Mouse (Mus musculus): Measurements from ENCODE around the gene Tfb1m.

The Tfb1m gene

DNA sequence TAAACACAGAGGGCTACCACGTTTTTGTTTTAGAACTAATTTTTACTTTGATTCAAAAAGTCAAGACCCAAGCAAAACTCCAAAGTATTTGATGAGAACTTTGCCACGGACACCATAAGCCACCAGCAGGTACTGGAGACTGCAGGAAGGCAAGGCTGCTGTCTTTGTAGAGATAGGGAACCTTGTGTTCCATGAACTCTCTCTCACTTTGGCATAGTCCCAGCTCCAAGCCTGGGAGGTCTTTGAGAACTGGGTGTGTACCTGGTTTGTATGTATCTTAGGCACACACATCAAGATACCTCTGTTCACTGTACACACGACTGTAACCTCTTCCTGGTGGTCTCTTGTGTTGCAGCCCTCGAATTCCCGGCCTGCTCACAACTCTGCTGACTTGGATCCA lies 43.3 kb downstream of the Tfb1m start:
- no peak for DNase-seq (ENCODE audit: low spot score)

DNA sequence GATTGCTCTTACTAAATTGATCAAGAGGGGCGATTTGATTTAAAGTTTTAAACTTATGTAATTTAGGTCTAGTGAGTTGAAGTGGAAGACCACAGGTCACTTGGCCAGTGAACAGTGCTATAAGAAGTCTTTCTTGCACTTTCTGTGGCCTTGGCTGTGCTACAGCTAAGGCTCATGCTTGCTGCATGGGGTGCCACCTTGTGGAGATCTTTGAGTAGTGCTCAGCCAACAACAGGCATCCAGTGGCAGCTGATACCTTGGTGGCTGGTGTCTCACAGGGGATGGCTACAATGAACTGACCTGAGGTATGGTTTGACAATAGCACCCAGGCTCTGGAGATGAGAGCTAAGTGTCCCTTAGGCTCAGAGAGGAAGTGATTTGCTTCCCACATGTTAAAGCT lies 47.7 kb downstream of the Tfb1m start:
- peak; percentile 73 for DNase-seq (ENCODE audit: low spot score)

DNA sequence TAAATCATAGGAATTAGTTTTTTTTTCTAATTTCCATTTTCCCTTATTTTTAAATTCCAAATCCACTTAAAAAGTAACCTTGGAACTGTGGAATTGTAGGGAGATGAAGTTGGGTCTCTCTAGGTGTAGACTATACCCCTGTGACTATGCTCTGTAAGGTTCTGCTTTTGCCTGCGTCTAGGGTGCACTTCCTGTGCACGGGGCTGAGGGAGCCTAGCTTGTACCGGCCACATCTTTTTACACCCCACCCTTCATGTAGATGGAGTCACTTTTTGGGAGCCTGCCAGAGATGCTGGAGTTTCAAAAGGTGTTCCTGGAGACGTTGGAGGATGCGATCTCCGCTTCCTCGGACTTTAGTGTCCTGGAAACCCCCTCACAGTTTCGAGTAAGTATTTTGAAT lies 51.1 kb downstream of the Tfb1m start:
- no peak for DNase-seq (ENCODE audit: low spot score)

DNA sequence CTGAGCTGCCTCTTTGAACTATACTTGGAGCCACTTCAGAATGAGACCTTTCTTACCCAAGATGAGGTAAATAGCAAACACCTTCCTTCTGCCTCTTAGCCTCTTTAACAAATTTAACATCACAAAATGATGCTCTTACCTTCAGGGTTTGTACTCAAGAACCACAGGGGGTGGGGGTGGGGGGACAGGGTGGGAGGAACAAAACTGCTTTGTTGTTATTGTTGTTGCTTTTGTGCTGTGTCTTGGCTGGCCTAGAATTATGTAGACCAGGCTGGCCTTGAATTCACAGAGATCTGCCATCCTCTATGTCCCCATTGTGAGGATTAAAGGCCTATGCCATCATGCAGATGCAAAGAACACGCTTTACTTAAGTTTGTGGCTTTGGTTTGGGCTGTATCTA lies 51.9 kb downstream of the Tfb1m start:
- DNase-seq (ENCODE audit: low spot score) = no peak

DNA sequence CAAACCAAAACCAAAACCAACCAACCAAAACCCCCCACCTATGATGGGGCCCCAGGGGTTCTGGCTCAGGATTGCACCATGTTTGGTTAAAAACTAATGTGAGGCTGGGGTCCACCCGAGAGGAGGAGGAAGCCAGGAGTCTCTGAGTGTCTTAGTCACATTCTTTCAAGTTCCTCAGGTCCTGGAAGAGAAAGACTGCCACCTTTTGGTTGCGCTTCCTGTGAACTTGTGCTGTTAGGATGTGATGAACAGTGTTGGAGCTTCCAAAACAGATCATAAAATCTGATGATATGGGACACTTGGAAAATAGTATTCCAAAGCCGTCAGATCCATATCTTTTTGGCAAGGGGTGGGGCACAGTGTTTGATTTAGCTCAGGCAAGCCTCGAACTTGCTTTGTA lies 56.6 kb downstream of the Tfb1m start:
- DNase-seq (ENCODE audit: low spot score) = no peak

DNA sequence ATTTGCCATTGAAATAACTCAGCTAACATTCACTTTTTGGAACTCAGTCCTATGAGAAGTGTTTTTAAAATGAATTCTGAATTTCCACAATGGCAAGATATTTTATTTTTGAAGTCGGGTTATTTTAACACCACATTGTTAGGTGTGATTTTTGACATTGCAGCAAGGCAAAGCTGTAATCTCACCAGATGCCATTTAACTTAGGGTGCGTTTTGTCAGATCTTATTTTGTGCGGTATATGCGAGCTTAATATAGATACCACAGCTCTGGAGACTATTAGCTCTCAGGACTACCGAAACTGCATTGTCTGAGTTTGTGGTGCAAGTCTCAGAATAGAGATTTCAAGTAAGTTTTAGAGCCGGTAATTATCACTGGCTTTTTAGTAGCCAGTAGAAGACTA lies 57.5 kb downstream of the Tfb1m start:
- no peak for DNase-seq (ENCODE audit: low spot score)

DNA sequence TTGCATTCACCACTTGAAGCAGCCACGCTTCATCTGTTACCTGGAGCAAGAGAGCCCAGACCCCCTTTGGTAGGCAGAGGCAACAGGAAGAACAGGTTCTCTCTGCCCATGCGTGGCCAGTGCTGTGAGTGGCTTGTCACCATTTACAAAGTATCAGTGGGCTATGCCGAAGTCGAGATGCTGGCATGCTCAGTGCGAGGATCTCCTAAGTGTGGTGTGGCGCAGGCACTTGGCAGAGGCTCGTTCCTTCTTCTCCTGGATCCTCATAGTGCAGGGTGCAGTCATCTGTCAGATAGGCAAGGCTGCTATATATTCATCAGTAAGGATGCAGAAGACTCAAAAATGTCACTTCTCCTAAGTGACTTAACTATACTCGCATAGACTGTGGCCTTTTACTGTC lies 58.1 kb downstream of the Tfb1m start:
- no peak for DNase-seq (ENCODE audit: low spot score)

DNA sequence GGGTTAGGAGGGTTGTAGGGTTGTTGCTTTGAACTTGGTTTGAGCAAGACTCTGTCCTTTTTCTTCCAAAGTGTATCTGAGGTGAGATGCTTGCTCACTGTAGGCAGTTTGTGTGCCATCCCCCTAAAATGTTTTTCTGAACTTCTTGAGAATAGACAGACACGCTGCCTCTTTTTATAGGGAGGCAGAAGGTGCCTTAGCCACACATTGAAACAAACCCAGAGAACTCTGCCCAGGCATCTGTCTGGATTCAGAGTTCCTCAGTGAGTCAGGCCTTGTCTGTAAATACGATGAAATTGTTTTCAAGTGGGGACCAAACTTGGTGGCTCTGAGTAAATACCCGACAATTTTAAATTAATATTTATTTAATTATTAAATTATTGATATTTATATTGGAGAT lies 59.0 kb downstream of the Tfb1m start:
- DNase-seq (ENCODE audit: low spot score) = no peak

DNA sequence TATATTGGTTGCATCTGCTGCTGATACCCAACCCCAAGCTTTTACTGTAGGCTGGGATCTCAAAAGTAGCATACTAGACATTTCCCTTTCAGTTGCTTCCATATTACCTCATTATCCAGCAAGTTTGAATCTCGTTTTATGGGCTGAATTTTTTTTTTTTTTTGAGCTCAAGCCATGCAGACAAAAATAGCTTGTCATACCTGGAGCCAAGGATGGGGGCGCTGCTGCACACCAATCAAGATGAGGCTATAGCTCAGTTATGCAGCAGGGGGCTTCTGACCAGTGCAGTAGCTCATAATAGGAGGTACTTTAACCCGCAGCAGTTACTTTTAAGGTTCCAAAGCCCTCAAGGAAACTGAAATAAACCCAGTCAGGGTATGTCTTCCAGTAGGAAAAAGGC lies 59.5 kb downstream of the Tfb1m start:
- peak; percentile 74 for DNase-seq (ENCODE audit: low spot score)

DNA sequence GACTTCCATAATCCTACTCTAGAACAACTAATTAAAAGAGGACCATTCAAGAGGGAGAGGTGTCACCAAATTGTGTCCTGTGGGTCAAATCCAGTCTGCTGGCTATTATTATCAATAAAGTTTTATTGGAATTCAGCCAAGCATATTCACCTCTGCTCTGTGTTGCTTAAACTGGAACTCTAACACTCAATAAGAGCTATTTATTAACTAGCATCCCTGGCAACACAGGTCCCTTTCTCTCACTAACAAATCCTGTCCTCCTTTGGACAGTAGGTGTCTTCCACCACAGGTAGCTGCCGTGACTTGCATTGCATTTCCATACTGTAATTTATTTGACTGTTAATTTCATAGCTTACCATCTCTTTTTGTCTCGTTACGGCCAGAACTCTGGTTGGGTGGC lies 61.5 kb downstream of the Tfb1m start:
- DNase-seq (ENCODE audit: low spot score) = no peak

DNA sequence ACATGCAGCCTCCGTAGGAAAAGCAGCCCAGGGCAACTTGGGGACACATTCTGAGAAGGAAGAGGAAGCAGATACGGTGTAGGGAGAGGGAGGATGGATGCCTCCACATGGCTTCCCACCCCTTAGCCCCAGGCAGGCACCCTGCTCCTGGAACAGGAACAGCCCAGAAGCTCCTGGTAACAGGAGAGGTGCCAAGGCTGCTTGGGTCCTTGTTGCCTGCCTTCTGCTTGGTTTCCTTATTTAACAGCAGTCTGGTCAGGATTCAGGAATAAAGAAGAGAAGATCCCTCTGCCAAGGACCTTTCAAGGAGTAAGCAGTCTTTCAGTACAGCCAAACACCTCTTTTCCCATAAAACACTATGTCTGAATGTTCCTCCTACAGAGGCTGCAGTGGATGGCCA lies 62.0 kb downstream of the Tfb1m start:
- DNase-seq (ENCODE audit: low spot score) = no peak

DNA sequence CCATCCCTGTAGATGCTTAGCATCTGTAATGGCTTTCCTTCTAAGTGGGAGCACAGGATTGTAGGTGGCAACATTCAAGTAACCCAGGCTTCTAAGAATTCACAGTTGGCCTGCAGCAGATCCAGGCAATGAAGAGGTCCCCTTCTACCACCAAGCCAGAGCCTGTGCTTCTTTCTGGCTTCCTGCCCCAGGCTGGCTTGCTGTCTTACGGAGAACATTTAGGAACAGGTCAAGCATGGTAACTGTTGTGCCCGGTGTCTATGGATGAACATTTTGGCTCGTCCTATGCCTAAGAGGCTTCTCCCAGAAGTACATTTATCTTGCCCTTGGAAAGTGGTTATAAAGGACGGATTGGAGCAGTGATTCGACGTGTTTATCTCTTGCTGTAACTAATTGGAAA lies 65.9 kb downstream of the Tfb1m start:
- DNase-seq (ENCODE audit: low spot score) = no peak

DNA sequence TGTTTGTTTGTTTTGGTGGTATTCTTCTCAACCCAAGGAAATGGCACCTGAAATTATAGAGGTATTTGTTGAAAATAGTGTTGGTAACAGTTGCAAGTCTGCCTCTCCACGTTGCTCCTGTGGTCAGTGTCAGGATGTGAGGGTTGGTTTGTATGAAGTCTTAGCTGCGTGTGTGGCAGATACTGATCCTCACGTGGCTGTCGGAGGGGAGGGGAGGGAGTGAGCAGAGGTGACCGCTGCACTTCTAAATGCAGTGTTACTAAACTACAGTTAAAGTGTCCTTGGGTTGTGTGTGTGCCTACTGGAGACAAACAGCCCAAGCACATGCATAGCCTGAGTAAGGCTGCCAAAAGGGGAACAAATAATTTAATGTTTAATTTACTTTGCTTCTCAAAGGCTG lies 66.5 kb downstream of the Tfb1m start:
- DNase-seq (ENCODE audit: low spot score) = no peak

DNA sequence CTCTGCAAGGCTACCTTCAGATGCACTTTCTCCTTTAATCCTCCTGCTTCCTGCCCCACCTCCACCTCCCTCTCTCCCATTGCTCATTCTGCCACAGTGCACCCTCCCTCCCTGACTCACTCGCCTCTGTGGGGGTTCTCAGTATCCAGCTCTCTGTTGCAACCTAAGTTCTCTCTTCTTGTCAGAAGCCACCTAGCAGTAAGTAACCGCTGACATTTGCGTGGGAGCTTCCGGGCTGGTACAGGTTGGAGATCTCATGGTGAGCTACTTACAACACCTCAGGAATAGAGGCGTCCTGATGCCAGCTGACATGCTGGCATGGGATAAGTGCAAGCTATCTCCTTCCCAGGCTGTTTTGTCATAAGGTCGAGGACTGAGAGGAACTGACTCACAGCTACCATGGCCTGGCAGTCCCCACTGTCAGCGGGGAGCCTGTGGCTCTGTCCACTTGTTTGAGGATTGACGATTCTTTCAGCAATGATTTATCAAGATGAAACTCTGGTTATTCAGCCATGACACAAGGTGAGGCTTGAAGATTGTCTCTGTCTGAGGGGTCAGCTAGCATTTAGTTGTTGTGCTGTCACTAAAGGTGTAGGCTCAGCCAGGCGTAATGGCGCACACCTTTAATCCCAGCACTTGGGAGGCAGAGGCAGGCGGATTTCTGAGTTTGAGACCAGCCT lies 67.2 kb downstream of the Tfb1m start:
- DNase-seq (ENCODE audit: low spot score) = no peak

DNA sequence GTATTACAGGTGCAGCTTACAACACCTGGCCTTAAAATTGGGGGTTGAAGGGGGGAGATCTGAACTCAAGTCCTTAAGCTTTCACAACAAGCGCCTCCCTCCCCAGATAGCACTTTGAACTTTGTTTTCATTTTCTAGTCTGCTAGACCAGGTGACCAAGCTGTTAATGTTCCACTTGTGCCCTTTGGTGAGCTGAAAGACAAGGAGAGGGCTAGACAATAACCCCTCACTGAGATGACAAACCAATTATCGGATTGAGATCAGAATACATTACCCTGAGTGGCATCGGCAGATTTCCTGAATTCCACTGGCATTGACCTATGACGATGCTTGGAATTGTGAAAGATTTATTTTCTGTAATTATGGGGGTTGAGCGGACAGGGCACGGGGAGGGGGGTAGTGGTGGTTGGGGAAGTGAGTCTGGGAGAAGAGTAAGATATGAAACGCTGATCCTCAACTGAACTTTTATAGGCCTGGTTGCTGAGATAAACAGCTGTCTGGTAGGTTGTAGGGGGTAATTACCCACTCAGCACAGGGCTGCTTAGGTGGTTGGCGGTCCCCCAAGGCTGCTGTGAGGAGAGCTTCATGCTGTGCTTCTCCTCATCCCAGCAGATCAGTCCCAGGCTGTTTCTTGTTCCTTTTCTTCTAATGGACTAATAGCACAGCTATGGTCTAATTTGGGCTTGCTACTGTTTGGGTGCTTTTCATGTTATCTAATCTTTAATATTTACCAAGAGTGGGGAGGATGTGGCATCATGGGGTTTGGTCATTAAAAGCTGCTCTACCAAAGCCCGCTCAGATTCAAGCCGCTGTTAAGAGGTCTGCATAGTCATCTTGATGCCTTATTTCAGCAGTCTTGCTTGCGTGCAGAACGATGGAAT lies 69.6 kb downstream of the Tfb1m start:
- no peak for DNase-seq (ENCODE audit: low spot score)

DNA sequence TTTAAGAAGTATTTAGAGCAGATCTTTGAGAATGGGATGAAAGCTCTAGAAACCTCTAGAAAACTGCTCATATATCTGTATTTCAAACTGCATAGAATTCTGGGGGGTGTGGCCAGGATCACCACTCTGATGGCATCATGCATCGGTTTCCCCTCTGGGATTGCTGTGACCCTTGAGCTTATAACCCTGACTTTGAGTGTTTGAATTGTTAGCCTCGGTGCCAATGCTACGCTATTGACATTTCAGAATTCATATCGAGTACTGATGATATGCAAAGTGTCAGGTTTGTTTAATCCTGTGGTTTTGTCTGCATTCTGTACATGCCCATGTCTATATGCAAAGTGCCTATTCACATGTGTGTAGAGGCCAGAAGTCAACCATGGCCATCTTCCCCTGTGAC lies 70.4 kb downstream of the Tfb1m start:
- no peak for DNase-seq (ENCODE audit: low spot score)

DNA sequence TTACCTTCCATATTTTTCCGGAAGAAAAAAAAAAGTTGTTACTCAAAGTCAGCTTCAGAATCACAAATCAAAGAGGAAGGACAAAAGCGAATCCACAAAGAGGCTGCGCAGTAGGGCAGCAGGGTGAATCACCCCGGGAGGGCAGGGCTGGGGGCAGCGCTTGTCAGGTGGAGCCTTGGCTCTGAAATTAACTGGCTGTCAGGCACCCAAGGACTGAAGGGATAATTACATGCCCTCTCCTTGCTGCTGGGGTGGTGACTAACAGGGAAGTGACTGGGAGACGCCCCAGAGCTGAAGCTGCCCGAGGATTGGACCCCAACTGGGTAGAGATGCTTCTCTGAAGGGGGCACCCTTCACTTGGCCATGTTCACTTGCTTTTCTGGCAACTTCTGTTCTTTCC lies 71.7 kb downstream of the Tfb1m start:
- no peak for DNase-seq (ENCODE audit: low spot score)

DNA sequence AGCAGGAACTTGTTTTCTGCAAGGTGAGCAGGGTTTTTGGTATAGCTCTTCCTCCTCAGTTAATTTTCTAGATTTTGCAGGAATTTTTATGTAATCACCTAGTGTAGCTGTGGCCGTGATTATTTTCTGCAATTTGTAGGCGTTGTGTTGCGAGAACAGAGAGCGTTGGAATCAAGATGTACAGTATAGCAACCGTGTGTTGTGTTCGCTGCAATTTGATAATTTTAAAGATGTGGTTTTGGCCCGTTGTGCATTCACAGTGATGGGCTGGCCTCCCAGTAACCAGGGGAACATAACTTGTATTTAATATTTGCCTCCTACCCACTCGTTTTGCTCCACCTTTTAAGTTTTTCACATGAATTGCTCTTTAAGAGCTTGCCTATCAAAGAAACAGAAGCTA lies 74.5 kb downstream of the Tfb1m start:
- DNase-seq (ENCODE audit: low spot score) = no peak

DNA sequence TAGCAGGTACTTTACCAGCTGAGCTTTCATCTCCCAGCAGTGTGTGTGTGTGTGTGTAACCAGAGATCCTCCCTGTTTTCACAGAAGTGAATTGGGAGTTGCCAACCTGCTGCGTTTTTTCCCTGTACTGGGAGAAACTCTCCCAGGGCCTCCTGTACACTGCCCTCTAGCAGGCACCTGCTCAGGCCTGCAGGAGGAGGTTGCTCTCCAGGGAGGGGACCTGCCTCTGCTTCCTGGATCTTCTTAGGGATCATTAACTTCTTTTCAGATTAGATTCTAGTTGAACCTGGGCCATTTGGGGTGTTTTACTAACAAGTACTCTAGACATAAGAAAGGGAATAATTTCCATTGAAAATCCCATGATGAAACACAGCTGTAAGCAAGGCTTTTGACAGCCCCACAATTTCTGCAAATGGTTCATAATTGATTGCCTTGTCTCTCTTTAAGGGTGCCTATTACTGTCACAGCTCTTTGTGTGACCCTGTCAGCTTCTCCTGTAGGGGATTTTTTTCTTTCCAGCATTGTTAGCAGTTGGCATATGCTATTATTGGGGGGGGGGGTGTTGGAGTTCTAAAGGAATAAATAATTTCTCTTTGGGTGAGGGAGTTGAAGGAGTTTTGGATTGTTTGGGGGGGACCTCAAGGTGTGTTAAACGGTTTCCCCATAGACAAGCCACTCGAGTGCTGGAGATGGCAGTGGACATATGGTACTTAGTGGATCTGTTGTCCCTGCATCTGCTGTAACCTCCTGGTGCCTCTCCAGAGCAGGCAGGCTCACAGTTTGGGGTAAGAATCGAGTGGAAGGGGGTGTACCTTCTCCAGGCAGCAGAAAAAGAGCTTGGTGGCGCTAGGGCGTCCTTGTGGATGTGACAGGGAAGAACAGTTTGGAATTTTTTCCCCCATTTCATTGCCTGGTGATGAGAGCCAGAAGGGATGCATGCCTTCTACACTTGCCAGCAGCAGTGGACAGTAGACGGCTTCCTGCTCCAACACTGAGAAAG lies 75.7 kb downstream of the Tfb1m start:
- DNase-seq (ENCODE audit: low spot score) = no peak

DNA sequence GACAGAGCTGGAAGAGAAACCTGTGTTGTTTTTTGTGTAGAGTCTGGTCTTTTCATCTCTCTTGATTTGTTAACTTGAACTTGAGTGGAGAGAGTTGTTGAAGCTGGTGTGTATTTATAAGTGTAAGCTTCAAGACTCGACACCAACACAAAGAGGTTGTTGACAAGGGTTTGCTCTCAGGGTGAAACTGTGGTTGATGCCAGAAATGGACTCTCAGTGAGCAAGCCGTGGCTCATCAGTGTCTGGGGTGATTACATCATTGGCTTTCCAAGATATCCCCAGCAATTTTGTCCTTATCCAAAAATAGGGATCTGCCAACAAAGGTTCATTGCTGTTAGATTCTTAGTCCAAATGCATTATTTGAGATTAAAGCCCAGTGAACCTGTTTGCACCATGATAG lies 81.0 kb downstream of the Tfb1m start:
- DNase-seq (ENCODE audit: low spot score) = no peak

DNA sequence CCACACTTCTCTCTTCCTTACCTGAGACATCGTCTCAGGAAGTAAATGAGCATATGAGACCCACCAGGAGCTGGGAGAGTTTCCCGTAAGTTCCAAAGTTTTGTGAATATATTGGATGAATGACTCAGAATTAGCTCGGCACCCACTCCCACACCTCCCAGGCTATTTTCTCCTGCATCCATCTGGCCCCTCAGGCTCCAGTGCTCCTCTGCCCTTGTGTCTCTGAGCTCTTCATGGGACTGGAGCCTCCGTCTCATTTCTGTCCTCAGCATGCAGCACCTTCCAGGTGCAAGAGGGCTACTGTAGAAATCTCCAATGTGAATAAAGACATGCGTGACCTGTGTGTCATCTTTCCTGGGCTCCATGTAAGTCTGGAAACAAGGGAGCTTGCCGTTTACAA lies 85.6 kb downstream of the Tfb1m start:
- no peak for DNase-seq (ENCODE audit: low spot score)

Data from testis, postnatal 10 days (tissue).